Mouse (Mus musculus): Measurements from ENCODE around the gene Cyp4f13.

GRCm38 (mm10) chr17:32946716-32947115, 486 bp downstream of the Cyp4f13 start:
- TF ChIP-seq POLR2A (IDR thresholded peaks at IDR 0.05; ENCODE audit: extremely low read depth, insufficient read depth, low read length) (no peak), CTCF (IDR thresholded peaks at IDR 0.05; ENCODE audit: low read depth, low read length) (no peak)

Data from liver, adult 2 months (tissue).